Mouse (Mus musculus) embryonic facial prominence, embryonic 11.5 days (tissue): ENCODE data around the gene Phf1. TPM values are rescaled to one million over a fixed set of nuclear protein-coding genes. Genes with fewer than 3 reads are reported as not detected.
"Not testable (repeated sequence)": the region's sequence is repeated elsewhere in the genome, so short reads cannot be mapped to it uniquely, and the experiment has no call there.

Experiments
- ATAC-seq: fragments of 200-750 bp; cut with Nextera tagmentation; replicated peaks from 2 replicates; pipeline ENCODE4 v1.8.0; 2017; ENCODE audit warnings: low read depth; ENCODE audit not compliant: insufficient number of reproducible peaks, low FRiP score, low TSS enrichment
- DNase-seq: peaks from one replicate; pipeline ENCODE4 v3.0.0-alpha.2; 2015; ENCODE audit warnings: low spot score
- H3K27ac ChIP-seq: fragments of 300-500 bp; sonication (generic); replicated peaks from 2 replicates; pipeline ENCODE4 v1.5.1; 2014; ENCODE audit warnings: mild to moderate bottlenecking, low read depth, low read length, control low read depth
- H3K27me3 ChIP-seq: fragments of 300-500 bp; sonication (generic); 2 replicates; pipeline ENCODE4 v1.6.1; 2014; ENCODE audit warnings: mild to moderate bottlenecking, low read length, moderate library complexity, mixed read lengths; ENCODE audit not compliant: control insufficient read depth, insufficient read depth
- H3K36me3 ChIP-seq: fragments of 300-500 bp; sonication (generic); replicated peaks from 2 replicates; pipeline ENCODE4 v1.6.1; 2014; ENCODE audit warnings: low read depth, mild to moderate bottlenecking, low read length, moderate library complexity, mixed read lengths; ENCODE audit not compliant: control insufficient read depth, insufficient read depth
- H3K4me1 ChIP-seq: fragments of 300-500 bp; sonication (generic); 2 replicates; pipeline ENCODE4 v1.6.1; 2014; ENCODE audit warnings: low read length, mixed read lengths; ENCODE audit not compliant: control insufficient read depth, insufficient read depth
- H3K4me2 ChIP-seq: fragments of 300-500 bp; sonication (generic); 2 replicates; pipeline ENCODE4 v1.6.1; 2014; ENCODE audit warnings: low read depth, mild to moderate bottlenecking, control low read depth, low read length, moderate library complexity
- H3K4me3 ChIP-seq: fragments of 300-500 bp; sonication (generic); 2 replicates; pipeline ENCODE4 v1.5.1; 2014; ENCODE audit warnings: low read depth, low read length, control low read depth
- H3K9ac ChIP-seq: fragments of 300-500 bp; sonication (generic); replicated peaks from 2 replicates; pipeline ENCODE4 v1.6.1; 2014; ENCODE audit warnings: mild to moderate bottlenecking, control low read depth, low read length
- H3K9me3 ChIP-seq: fragments of 300-500 bp; sonication (generic); replicated peaks from 2 replicates; pipeline ENCODE4 v1.6.1; 2016; ENCODE audit warnings: mild to moderate bottlenecking, low read length, inconsistent platforms, mixed read lengths; ENCODE audit not compliant: control insufficient read depth
- WGBS: fragments of 180-500 bp; shearing (Covaris S2); extraction: QIAGEN DNeasy Blood & Tissue Kit; methylation state at CpG from one replicate; pipeline ENCODE4 v1.1.7; 2014; 5-methylcytosine and 5-hydroxymethylcytosine counted together
- polyA plus RNA-seq: library from polyadenylated mRNA; unstranded; fragments of >200 nt; fragmentation: Nextera tagmentation; extraction: Ambion mirVana; gene quantifications from 2 replicates; pipeline ENCODE4 v1.2.1, GENCODE M21; 2014

Phf1 gene
- polyA plus RNA-seq, 1 experiment from 2014 or later: 3.7 TPM

DNA sequence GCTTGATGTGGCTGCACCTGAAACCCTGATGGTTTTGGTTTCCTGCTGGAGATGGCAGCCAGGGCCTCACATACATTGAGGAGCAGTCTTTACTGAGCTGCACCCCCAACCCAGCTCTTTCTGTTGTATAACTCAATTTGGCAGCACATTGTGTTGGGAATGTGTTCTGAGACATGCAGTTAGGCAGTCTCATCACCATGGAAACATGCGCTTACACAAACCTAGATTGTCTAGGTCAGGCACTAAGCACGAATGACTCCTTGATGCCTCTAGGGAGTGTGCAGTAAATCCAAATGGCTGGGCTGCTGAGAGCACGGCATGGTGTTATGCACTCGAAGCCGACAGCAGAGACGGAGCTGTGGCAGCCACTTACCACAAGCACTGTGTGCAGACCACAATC, 38.5 kb upstream of the Phf1 start:
- Histone ChIP-seq H3K27me3 (no peaks in the 10 kb centered on the region), H3K27ac (no peak overlapping the region), H3K4me1 (no peaks in the 10 kb centered on the region), H3K36me3 (no peaks in the 10 kb centered on the region), H3K9me3 (no peaks in the 10 kb centered on the region), H3K9ac (no peak overlapping the region), H3K4me2 (no peak overlapping the region), H3K4me3 (no peak overlapping the region)
- DNase-seq: no peak
- ATAC-seq: no peak
- WGBS: 84% methylated on average over 6 of the region's 6 CpGs

DNA sequence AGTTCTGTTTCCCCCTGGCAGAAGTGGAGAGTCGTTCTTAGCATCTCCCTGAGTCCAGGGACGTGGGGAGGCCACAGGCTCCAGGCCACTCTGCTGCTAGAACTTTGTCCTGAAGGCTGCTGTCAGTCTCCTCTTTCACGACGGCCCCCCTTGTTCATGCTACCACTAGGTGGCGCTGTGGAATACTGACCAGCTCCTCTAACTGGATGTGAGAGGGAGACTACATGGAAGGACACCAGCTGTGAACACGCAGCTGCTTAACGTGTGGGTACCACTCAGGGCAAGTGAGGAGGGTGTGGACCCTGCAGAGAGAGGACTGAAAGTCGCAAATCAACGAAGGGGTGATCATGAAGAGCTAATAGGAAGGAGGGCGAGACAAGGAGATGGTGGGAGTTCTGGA, 37.3 kb upstream of the Phf1 start:
- ATAC-seq (peak; percentile 51; the same call in 1 of the 2 replicates), DNase-seq (peak; percentile 78)
- Histone ChIP-seq H3K36me3 (no peaks in the 10 kb centered on the region), H3K27ac (no peak overlapping the region), H3K9me3 (no peaks in the 10 kb centered on the region), H3K4me3 (no peak overlapping the region), H3K9ac (no peak overlapping the region), H3K27me3 (no peaks in the 10 kb centered on the region), H3K4me2 (no peak overlapping the region), H3K4me1 (no peaks in the 10 kb centered on the region)
- 16% methylated on average over 10 of the region's 10 CpGs for WGBS

DNA sequence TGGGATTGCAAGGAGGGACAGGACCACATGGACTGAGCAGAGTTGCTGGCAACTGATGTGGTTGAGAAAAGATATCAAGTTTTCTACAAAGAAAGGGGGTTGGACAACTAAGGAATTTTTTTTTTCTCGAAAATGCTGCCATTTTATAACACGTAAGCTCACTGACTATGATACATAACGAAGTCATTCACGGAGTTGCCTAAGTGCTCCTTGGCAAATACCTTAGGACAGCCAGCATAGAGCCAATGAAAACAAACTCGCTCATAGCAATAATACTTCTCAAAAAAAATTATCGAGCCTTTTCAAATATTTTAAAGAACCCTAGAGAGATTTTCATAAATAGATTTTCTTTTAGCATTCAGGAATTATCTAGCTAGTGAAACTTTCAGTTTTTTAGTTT, 31.9 kb upstream of the Phf1 start:
- DNase-seq (no peak), ATAC-seq (no peak)
- Histone ChIP-seq H3K4me1 (no peaks in the 10 kb centered on the region), H3K4me3 (no peak overlapping the region), H3K4me2 (no peak overlapping the region), H3K9me3 (no peaks in the 10 kb centered on the region), H3K9ac (no peak overlapping the region), H3K36me3 (no peaks in the 10 kb centered on the region), H3K27me3 (no peaks in the 10 kb centered on the region), H3K27ac (no peak overlapping the region)
- 83% methylated on average over 6 of the region's 6 CpGs for WGBS

DNA sequence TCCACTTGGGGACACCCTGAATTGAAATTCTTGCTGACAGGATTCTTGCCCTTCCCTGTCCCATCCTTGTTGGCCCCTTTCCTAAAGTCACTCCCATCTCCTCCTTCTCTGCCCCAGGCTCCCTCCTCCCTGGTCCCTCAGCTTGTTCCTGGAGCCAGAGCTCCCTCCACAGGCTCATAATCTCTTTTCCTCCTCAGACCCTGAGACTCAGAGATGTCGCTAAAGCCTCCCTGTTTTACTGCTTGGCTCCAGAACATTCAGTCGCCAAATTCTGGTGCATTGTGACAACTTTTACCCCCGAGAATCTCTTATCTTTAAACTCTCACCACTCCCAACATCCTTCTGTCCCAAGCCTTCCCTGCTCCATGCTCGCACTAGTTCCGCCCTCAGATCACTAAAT, 28.5 kb upstream of the Phf1 start:
- Histone ChIP-seq H3K4me2 (no peak overlapping the region), H3K4me3 (no peak overlapping the region), H3K9ac (no peak overlapping the region), H3K9me3 (no peaks in the 10 kb centered on the region), H3K27me3 (no peaks in the 10 kb centered on the region), H3K36me3 (no peaks in the 10 kb centered on the region), H3K27ac (no peak overlapping the region), H3K4me1 (no peaks in the 10 kb centered on the region)
- 62% methylated on average over 5 of the region's 5 CpGs for WGBS
- ATAC-seq: no peak
- DNase-seq: no peak

DNA sequence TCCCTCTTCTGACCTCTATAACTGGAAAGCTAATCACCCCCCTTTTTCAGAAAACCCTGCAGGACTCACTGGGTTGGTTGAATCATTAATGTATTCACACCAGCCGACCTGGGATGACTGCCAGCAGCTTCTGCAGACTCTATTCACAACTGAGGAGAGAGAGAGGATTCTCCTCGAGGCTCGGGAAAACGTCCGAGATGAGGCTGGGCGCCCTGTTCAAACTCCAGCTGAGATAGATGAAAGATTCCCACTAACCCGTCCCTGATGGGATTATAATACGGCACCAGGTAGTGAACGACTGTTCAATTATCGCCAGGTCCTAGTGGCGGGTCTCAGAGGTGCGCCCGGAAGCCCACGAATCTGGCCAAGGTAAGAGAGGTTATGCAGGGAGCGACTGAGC, 25.3 kb upstream of the Phf1 start:
- not testable (repeated sequence) for H3K4me3 ChIP-seq, ATAC-seq, DNase-seq, H3K4me2 ChIP-seq, H3K36me3 ChIP-seq, H3K9me3 ChIP-seq, H3K27me3 ChIP-seq, H3K9ac ChIP-seq, H3K4me1 ChIP-seq, H3K27ac ChIP-seq
- WGBS: 94% methylated on average over 14 of the region's 15 CpGs

DNA sequence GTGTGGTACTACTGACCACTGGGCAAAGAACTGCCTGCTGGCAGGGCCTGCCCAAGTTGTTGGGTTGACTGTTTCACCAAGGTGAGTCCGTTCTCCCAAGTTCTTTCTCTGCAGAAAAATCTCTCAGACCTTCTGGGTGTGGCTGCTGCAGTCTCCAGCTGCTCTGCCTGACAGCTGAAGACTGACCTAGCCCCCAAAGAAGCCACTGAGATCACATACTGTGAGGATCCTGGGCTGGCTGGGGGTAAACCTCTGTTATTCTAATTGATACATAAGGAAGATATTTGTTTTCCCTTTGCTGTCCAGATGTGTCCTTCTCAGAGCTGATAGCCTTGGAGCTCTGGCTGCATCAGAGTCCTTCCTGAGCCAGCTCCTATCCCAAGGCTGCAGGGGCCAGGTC, 17.6 kb upstream of the Phf1 start:
- ATAC-seq (no peak), DNase-seq (no peak)
- Histone ChIP-seq H3K4me1 (no peaks in the 10 kb centered on the region), H3K36me3 (no peaks in the 10 kb centered on the region), H3K4me3 (no peak overlapping the region), H3K4me2 (no peak overlapping the region), H3K27me3 (no peaks in the 10 kb centered on the region), H3K27ac (no peak overlapping the region), H3K9me3 (no peaks in the 10 kb centered on the region), H3K9ac (no peak overlapping the region)
- 43% methylated on average over 1 of the region's 1 CpGs for WGBS

DNA sequence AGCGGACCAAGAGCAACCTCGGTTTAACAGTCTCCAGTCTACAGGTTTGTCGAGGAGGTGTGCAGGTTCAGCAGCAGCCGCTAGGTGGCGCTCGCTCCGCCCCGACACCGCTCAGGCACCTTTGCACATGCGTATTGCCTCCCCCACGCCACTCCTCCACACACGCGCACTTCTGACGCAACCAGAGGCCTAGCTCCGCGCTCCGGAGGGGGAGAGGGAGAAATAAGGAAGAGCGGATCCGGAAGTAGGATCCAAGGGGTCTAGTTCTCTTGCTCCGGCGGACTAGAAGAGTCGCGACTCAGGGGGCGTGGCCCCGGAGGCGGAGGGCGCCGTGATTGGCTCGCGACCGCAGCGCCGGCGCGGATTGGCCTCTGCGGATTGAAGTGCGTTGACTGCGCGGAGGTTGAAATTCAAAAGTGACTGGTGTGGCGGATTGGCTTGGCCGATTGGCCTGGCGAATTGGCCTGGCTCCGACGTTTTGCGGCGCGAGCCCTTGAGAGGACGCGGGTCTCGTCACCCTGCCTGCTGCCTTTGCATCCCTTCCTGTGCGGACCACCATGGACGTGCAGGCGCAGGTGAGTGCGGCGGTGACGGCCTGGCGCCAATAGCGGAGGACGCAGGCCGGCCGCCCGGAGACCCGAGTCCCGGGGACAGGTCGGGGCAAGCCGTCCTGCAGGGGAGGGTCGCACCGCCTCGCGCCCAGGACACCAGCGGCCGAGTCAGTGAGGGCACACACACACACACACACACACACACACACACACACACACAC, 16.0 kb upstream of the Phf1 start, which contains the start of gene Kifc5b:
Gene Kifc5b, plus strand, starts transcription at position 381 of the 772 bp plus-strand sequence.
- DNase-seq (peak; percentile 100), ATAC-seq (peak; percentile 98)
- peak within 1 kb of the TSS; percentile 54 for H3K4me2 ChIP-seq
- peak within 1 kb of the TSS; percentile 41; the same call in 1 of the 2 replicates for H3K27ac ChIP-seq
- H3K9ac ChIP-seq: peak within 1 kb of the TSS; percentile 70
- H3K36me3 ChIP-seq: no peaks in the 10 kb centered on the region
- H3K4me1 ChIP-seq: no peaks in the 10 kb centered on the region
- no peaks in the 10 kb centered on the region for H3K27me3 ChIP-seq
- H3K4me3 ChIP-seq: peak within 1 kb of the TSS; percentile 65
- WGBS: 0% methylated on average over 69 of the region's 72 CpGs
- no peaks in the 10 kb centered on the region for H3K9me3 ChIP-seq

DNA sequence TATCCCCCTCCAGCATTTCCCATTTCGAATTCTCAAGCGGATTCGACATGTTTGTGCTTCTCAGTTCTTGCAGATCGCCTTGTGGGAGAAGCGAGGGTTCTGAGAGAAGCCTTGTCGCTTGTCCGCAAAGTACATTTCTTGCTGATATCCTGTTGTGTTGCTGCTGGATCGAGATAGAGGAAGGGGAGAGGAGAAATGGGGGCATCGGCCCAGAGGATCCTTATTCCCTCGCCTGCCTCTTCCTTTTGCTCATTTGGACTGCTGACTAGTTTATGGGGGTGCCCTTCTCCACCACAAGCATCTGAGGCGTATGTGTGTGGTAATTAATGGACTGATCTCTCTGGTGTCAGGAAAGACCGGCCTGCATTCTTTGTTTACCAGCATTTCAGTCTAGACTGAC, 15.3 kb upstream of the Phf1 start:
- peak overlapping the region; percentile 54 for H3K4me2 ChIP-seq
- H3K9ac ChIP-seq: peak overlapping the region; percentile 70
- H3K36me3 ChIP-seq, H3K9me3 ChIP-seq, H3K27me3 ChIP-seq, H3K4me1 ChIP-seq, DNase-seq, ATAC-seq: not testable (repeated sequence)
- H3K27ac ChIP-seq: 0 out of 2 replicates have a peak overlapping the region, but pooled peaks have one; percentile 41
- 3% methylated on average over 12 of the region's 12 CpGs for WGBS
- H3K4me3 ChIP-seq: peak overlapping the region; percentile 65
